Mouse (Mus musculus): Measurements from ENCODE around the gene Mypn. TPM values are rescaled to one million over a fixed set of nuclear protein-coding genes. Genes with fewer than 3 reads are reported as not detected.
A peak's percentile ranks its signal among the peaks of the same experiment; 100 is the strongest.

Mypn gene
- polyA plus RNA-seq, 1 experiment from 2014 or later = 14.4 TPM

DNA sequence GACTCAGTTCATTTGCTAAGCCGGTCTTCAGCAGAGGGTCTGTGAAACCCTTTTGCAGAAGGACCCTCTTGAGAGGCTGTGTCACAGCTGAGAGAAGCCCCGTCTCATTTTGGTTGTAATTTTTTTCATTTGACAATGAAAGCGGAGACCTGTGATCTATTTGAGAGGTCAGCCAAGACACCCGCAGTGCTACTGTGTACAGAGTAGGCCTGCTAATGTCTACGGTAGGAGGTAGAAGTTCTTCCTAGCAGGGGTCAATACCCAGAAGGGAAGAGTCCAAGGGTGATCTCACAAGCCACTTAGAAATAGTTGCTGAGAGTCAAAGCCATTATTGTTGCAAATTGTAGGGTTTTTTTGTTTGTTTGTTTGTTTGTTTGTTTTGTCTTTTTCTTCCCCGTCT lies 49.5 kb downstream of the Mypn start:
- 81% methylated on average over 6 of the region's 6 CpGs for WGBS
- ATAC-seq (replicated peaks; ENCODE audit: extremely low read depth, insufficient read depth, low FRiP score) = no peak
- Histone ChIP-seq H3K9me3 (replicated peaks; ENCODE audit: control insufficient read depth, low read length) (no peaks in the 10 kb centered on the region), H3K27ac (ENCODE audit: low read length) (no peak overlapping the region), H3K4me1 (ENCODE audit: control insufficient read depth, insufficient read depth, low read length) (peaks cover 12% of the 10 kb centered on the region), H3K36me3 (ENCODE audit: control insufficient read depth, insufficient read depth) (no peaks in the 10 kb centered on the region), H3K4me2 (ENCODE audit: low read depth, low read length) (no peak overlapping the region), H3K9ac (ENCODE audit: low read length) (no peak overlapping the region), H3K27me3 (ENCODE audit: control insufficient read depth, insufficient read depth, low read length) (no peaks in the 10 kb centered on the region), H3K4me3 (ENCODE audit: low read length) (no peak overlapping the region)

DNA sequence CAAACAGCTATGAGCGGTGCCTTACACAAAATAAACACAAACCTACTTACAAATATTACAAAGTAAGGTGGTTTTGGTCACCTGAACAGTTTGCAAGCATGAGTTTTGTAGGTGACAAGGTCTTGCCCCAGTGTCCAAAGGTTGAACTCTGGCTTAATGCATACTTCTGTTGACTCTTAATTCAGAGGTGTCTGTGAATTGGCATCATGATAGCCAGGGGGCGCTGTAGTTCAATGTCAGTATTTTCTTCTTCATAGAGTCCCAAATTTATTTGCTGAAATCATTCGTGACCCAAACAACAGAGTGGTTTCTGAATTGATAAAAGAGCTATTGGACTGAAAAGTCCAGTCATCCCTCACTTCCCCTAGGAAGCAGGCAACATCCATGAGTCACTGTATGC lies 50.2 kb downstream of the Mypn start:
- no peak overlapping the region for H3K4me2 ChIP-seq (ENCODE audit: low read depth, low read length)
- no peak overlapping the region for H3K27ac ChIP-seq (ENCODE audit: low read length)
- H3K4me3 ChIP-seq (ENCODE audit: low read length) = no peak overlapping the region
- no peaks in the 10 kb centered on the region for H3K36me3 ChIP-seq (ENCODE audit: control insufficient read depth, insufficient read depth)
- no peaks in the 10 kb centered on the region for H3K27me3 ChIP-seq (ENCODE audit: control insufficient read depth, insufficient read depth, low read length)
- no peak for ATAC-seq (replicated peaks; ENCODE audit: extremely low read depth, insufficient read depth, low FRiP score)
- no peaks in the 10 kb centered on the region for H3K9me3 ChIP-seq (replicated peaks; ENCODE audit: control insufficient read depth, low read length)
- H3K9ac ChIP-seq (ENCODE audit: low read length) = no peak overlapping the region
- H3K4me1 ChIP-seq (ENCODE audit: control insufficient read depth, insufficient read depth, low read length) = peaks cover 12% of the 10 kb centered on the region
- 35% methylated on average over 3 of the region's 3 CpGs for WGBS

DNA sequence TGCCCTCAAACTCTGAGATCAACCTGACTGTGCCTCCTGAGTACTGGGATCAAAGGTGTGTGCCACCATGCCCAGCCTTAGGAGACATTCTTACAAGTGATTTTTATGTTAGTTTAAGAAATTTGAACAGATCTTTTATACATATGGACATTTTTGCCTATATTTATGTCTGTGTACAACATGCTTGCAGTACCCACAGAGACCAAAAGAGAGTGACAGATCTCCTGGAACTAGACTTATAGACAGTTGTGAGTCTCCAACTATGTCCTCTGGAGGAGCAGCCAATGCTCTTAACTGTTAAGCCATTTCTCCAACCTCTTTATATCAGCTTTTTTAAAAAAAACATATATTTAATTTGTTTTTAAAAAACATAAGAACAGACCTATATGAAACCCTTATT lies 51.4 kb downstream of the Mypn start:
- H3K9me3 ChIP-seq (replicated peaks; ENCODE audit: control insufficient read depth, low read length) = no peaks in the 10 kb centered on the region
- no peak overlapping the region for H3K4me2 ChIP-seq (ENCODE audit: low read depth, low read length)
- no peaks in the 10 kb centered on the region for H3K36me3 ChIP-seq (ENCODE audit: control insufficient read depth, insufficient read depth)

DNA sequence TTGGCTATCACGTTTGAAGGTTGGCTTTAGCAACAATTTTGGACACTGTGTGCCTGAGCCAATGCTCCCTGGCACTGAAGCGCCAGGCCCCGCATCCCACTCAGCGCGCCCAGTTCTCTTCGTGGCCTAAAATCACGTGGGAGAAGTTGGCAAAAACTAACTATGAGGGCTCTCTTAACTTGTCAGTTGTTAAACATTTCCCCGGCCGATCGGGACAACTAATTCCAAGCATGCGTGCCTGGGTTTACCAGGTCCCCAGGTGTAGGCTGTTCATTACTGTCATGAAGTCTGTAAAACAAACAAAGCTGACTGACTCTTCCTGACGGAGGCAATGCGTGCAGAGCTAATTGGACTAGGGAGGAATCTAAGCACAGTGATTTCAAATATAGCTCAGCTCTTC lies 61.1 kb downstream of the Mypn start:
- no peaks in the 10 kb centered on the region for H3K4me1 ChIP-seq (ENCODE audit: control insufficient read depth, insufficient read depth, low read length)
- no peak overlapping the region for H3K9ac ChIP-seq (ENCODE audit: low read length)
- no peak overlapping the region for H3K4me3 ChIP-seq (ENCODE audit: low read length)
- no peaks in the 10 kb centered on the region for H3K27me3 ChIP-seq (ENCODE audit: control insufficient read depth, insufficient read depth, low read length)
- H3K27ac ChIP-seq (ENCODE audit: low read length) = no peak overlapping the region
- ATAC-seq (replicated peaks; ENCODE audit: extremely low read depth, insufficient read depth, low FRiP score) = no peak
- H3K9me3 ChIP-seq (replicated peaks; ENCODE audit: control insufficient read depth, low read length) = no peaks in the 10 kb centered on the region
- peaks cover 6% of the 10 kb centered on the region; the same call in 1 of the 2 replicates for H3K36me3 ChIP-seq (ENCODE audit: control insufficient read depth, insufficient read depth)
- no peak overlapping the region for H3K4me2 ChIP-seq (ENCODE audit: low read depth, low read length)
- 78% methylated on average over 13 of the region's 13 CpGs for WGBS

More for the DNA sequence above, 51.4 kb downstream of the Mypn start:
- H3K4me1 ChIP-seq (ENCODE audit: control insufficient read depth, insufficient read depth, low read length) = peaks cover 9% of the 10 kb centered on the region
- no peak overlapping the region for H3K27ac ChIP-seq (ENCODE audit: low read length)
- H3K9ac ChIP-seq (ENCODE audit: low read length) = no peak overlapping the region
- ATAC-seq (replicated peaks; ENCODE audit: extremely low read depth, insufficient read depth, low FRiP score) = no peak
- H3K4me3 ChIP-seq (ENCODE audit: low read length) = no peak overlapping the region
- no peaks in the 10 kb centered on the region for H3K27me3 ChIP-seq (ENCODE audit: control insufficient read depth, insufficient read depth, low read length)

DNA sequence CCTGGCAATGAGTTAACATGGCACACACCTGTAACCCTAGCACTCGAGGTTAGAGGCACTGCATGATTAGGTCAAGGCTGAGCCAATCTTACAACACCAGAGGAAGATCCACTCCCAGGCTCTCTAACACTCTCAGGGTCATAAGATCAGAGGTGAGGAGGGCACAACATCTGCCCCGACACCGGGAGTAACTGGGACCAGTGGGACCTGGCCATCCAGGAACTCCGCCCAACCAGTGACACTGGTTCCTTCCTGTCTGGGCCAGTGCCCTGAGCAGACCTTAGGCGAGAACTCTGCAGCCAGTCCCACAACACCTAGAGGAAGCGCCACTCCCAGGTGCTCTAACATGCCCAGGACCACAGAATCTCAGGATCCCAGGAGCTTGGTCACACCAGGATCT lies 67.3 kb downstream of the Mypn start:
- no peak overlapping the region for H3K27ac ChIP-seq (ENCODE audit: low read length)

DNA sequence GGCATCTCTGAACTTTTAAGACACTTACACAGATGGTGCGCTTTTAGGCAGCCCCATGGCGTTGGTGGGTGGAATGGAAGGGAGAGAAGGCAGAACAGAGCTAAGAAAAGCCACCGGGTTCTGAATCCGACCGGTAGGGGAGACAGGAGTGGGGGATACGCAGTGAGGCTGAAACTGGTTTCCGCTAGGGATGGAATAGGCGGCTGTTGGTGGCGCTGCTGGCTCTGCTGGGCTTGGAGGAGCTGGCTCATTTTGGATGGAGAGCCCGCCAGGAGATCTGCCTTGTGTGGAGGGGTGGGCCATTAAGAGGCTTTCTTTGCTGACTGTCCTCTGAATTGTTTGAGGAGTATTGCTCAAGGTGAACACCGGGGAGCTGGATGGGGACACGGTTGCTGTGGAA lies 68.1 kb downstream of the Mypn start:
- Histone ChIP-seq H3K4me2 (ENCODE audit: low read depth, low read length) (no peak overlapping the region), H3K9me3 (replicated peaks; ENCODE audit: control insufficient read depth, low read length) (no peaks in the 10 kb centered on the region), H3K27me3 (ENCODE audit: control insufficient read depth, insufficient read depth, low read length) (no peaks in the 10 kb centered on the region), H3K36me3 (ENCODE audit: control insufficient read depth, insufficient read depth) (peaks cover 12% of the 10 kb centered on the region), H3K4me3 (ENCODE audit: low read length) (no peak overlapping the region), H3K27ac (ENCODE audit: low read length) (no peak overlapping the region), H3K9ac (ENCODE audit: low read length) (no peak overlapping the region), H3K4me1 (ENCODE audit: control insufficient read depth, insufficient read depth, low read length) (no peaks in the 10 kb centered on the region)
- WGBS = 55% methylated on average over 12 of the region's 12 CpGs
- no peak for ATAC-seq (replicated peaks; ENCODE audit: extremely low read depth, insufficient read depth, low FRiP score)

More for the DNA sequence above, 67.3 kb downstream of the Mypn start:
- ATAC-seq (replicated peaks; ENCODE audit: extremely low read depth, insufficient read depth, low FRiP score) = no peak
- Histone ChIP-seq H3K9me3 (replicated peaks; ENCODE audit: control insufficient read depth, low read length) (no peaks in the 10 kb centered on the region), H3K27me3 (ENCODE audit: control insufficient read depth, insufficient read depth, low read length) (no peaks in the 10 kb centered on the region), H3K4me1 (ENCODE audit: control insufficient read depth, insufficient read depth, low read length) (no peaks in the 10 kb centered on the region), H3K9ac (ENCODE audit: low read length) (no peak overlapping the region), H3K4me3 (ENCODE audit: low read length) (no peak overlapping the region), H3K36me3 (ENCODE audit: control insufficient read depth, insufficient read depth) (peaks cover 9% of the 10 kb centered on the region), H3K4me2 (ENCODE audit: low read depth, low read length) (no peak overlapping the region)
- 83% methylated on average over 6 of the region's 6 CpGs for WGBS

DNA sequence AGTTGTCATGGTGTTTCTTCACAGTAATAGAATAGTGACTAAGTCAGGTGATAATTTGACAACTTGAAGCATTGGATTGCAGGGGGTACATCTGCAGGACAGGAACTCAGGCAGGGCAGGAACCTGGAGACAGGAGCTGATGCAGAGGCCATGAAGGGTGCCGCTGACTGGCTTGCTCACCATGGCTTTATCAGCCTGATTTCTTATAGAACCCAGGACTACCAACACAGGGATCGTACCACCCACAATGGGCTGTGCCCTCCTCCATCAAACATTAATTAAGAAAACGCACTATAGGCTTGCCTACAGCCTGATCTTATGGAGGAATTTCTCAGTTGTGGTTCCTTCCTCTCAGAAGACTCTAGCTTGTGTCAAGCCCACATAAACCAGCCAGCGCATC lies 70.4 kb downstream of the Mypn start:
- no peak overlapping the region for H3K4me2 ChIP-seq (ENCODE audit: low read depth, low read length)
- 92% methylated on average over 4 of the region's 4 CpGs for WGBS
- no peak for ATAC-seq (replicated peaks; ENCODE audit: extremely low read depth, insufficient read depth, low FRiP score)
- no peaks in the 10 kb centered on the region for H3K4me1 ChIP-seq (ENCODE audit: control insufficient read depth, insufficient read depth, low read length)
- no peak overlapping the region for H3K27ac ChIP-seq (ENCODE audit: low read length)
- no peaks in the 10 kb centered on the region for H3K27me3 ChIP-seq (ENCODE audit: control insufficient read depth, insufficient read depth, low read length)
- H3K9ac ChIP-seq (ENCODE audit: low read length) = no peak overlapping the region
- peaks cover 18% of the 10 kb centered on the region for H3K36me3 ChIP-seq (ENCODE audit: control insufficient read depth, insufficient read depth)
- no peak overlapping the region for H3K4me3 ChIP-seq (ENCODE audit: low read length)
- H3K9me3 ChIP-seq (replicated peaks; ENCODE audit: control insufficient read depth, low read length) = no peaks in the 10 kb centered on the region

DNA sequence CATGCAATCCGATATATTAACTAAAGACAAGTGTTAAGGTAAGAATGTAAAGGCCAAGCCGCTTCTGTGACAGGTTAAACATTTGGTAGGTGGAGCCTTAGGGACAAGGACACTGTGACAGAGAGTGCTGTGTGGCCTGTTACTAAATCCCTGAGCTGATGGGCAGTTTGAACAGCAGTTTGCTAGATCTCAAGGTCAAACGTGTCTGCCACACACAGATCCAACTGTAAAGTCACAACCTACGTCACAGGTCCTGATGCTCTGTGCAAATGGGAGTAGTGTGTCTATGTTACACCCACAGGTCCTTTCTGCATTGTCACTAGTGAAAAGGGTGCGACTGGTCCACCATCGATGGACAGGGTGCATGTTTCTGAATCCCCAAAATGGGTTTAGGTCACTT lies 71.4 kb downstream of the Mypn start:
- Histone ChIP-seq H3K27me3 (ENCODE audit: control insufficient read depth, insufficient read depth, low read length) (no peaks in the 10 kb centered on the region), H3K4me2 (ENCODE audit: low read depth, low read length) (no peak overlapping the region), H3K4me1 (ENCODE audit: control insufficient read depth, insufficient read depth, low read length) (peaks cover 4% of the 10 kb centered on the region; the same call in 1 of the 2 replicates), H3K36me3 (ENCODE audit: control insufficient read depth, insufficient read depth) (peaks cover 18% of the 10 kb centered on the region), H3K9ac (ENCODE audit: low read length) (no peak overlapping the region), H3K27ac (ENCODE audit: low read length) (no peak overlapping the region), H3K4me3 (ENCODE audit: low read length) (no peak overlapping the region), H3K9me3 (replicated peaks; ENCODE audit: control insufficient read depth, low read length) (no peaks in the 10 kb centered on the region)
- 83% methylated on average over 6 of the region's 6 CpGs for WGBS
- no peak for ATAC-seq (replicated peaks; ENCODE audit: extremely low read depth, insufficient read depth, low FRiP score)

DNA sequence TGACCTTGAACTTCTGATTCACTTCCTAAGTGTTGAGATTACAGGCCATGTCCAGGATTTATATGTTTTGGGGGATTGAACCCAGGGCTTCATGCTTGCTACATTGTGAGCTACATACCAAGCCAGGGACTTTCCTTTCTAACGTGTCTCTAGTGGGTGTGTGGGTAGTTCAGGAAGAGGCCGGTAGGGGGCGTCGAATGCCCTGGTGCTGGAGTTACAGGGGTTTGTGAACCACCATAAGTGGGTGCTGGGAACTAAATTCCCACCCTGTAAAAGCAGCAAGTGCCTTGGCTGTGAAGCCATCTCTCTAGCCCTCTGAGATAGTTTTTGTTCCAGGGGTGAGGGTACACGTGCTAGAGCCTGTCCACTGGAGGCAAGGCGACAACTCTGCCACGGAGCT lies 73.3 kb downstream of the Mypn start:
- WGBS = 66% methylated on average over 7 of the region's 7 CpGs
- H3K4me1 ChIP-seq (ENCODE audit: control insufficient read depth, insufficient read depth, low read length) = peaks cover 4% of the 10 kb centered on the region; the same call in 1 of the 2 replicates
- no peaks in the 10 kb centered on the region for H3K9me3 ChIP-seq (replicated peaks; ENCODE audit: control insufficient read depth, low read length)
- no peak overlapping the region for H3K4me2 ChIP-seq (ENCODE audit: low read depth, low read length)
- no peak overlapping the region for H3K4me3 ChIP-seq (ENCODE audit: low read length)
- no peak for ATAC-seq (replicated peaks; ENCODE audit: extremely low read depth, insufficient read depth, low FRiP score)
- no peak overlapping the region for H3K27ac ChIP-seq (ENCODE audit: low read length)
- H3K36me3 ChIP-seq (ENCODE audit: control insufficient read depth, insufficient read depth) = peaks cover 20% of the 10 kb centered on the region
- no peak overlapping the region for H3K9ac ChIP-seq (ENCODE audit: low read length)
- H3K27me3 ChIP-seq (ENCODE audit: control insufficient read depth, insufficient read depth, low read length) = no peaks in the 10 kb centered on the region

DNA sequence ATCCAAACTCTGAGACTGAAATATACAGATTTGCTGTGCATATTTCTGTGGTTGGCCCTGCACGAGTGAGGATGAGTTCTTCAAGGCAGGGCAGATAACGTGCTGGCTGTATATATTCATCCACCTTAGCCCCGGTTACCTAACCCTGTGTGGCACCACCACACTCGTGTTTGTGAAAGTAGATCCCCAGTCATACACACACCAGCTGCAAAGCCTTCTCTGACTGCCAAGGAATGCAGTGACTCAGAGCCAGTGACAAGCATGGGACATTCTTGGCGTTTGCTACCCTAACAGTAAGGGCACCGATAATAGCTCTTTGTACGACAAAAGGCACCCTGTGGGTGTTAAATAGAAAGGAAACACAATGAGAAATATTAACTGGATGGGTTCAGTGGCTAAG lies 75.5 kb downstream of the Mypn start:
- peaks cover 18% of the 10 kb centered on the region for H3K36me3 ChIP-seq (ENCODE audit: control insufficient read depth, insufficient read depth)
- no peaks in the 10 kb centered on the region for H3K9me3 ChIP-seq (replicated peaks; ENCODE audit: control insufficient read depth, low read length)
- WGBS = 25% methylated on average over 7 of the region's 7 CpGs
- H3K4me3 ChIP-seq (ENCODE audit: low read length) = no peak overlapping the region
- H3K9ac ChIP-seq (ENCODE audit: low read length) = no peak overlapping the region
- peaks cover 4% of the 10 kb centered on the region; the same call in 1 of the 2 replicates for H3K4me1 ChIP-seq (ENCODE audit: control insufficient read depth, insufficient read depth, low read length)
- H3K27me3 ChIP-seq (ENCODE audit: control insufficient read depth, insufficient read depth, low read length) = no peaks in the 10 kb centered on the region
- peak overlapping the region; percentile 41 for H3K4me2 ChIP-seq (ENCODE audit: low read depth, low read length)
- peak overlapping the region; percentile 97 for H3K27ac ChIP-seq (ENCODE audit: low read length)
- ATAC-seq (replicated peaks; ENCODE audit: extremely low read depth, insufficient read depth, low FRiP score) = peak; percentile 95
